Mouse (Mus musculus) liver (tissue): Measurements from ENCODE around the gene Mrpl3.
"Not testable (repeated sequence)": the region's sequence is repeated elsewhere in the genome, so short reads cannot be mapped to it uniquely, and the experiment has no call there.

Experiments used
- DNase-seq: peaks from one replicate; pipeline ENCODE4 v3.0.0-alpha.2; 2020; ENCODE audit warnings: mixed read lengths

Mrpl3 gene

DNA sequence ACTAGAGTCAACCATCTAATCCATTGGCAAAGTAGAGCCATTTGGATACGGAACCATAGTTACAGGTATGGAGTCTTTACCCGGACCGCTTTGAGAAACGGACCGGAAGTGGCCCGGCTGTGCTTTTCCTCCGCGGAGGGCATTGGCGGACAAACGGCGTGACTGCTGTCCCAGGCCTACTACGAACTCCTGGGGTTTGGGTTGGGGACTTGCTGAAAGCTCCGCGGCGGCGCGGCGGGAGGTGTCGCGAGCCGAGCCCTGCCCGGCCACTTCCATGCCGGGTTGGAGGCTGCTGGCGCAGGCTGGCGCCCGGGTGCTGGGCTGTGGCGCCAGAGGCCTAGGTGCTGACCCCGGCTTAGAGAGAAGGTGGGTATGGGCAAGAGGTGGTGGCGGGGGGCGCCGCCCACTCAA, at the start of gene Mrpl3:
Gene Mrpl3, plus strand, starts transcription at position 93 of the 411 bp plus-strand sequence.
- DNase-seq, result peak; percentile 81

DNA sequence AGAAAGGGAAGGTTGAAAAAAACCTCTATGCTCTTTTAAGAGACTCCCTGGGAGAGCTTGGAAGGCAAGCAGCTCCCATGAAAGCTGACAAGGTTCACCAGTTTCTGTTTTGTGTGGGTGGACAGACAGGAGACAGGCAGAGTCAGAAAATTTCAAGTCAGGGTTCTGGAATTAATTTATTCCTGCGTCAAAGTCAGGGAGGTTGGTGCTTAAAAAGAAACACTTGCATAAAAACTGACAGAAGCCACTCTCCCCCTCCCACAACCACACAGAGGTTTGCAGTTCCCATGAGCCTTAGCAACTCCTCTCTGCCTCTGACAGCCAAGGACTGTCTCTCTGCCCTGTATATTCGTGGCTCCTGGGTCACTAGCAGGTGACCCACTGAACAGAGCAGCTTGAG, 42.3 kb upstream of the Mrpl3 start:
- no peak for DNase-seq

DNA sequence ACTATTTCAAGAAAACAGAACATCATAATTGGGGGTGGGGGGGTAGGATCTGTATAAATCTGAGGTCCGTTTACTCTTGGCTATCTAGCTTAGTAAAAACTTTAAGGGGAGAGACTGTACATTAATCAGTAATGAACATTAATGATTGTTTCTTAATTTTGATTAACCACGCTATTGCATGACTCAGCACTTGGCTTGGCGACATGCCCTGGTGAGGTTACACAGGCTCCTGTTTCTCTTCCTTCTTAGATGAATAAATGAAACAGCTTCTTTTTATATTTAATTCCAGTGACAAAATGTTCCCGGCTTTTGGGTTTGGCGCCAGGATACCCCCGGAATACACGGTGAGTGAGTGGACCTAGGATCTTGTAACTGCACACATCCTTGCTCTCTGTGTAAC, 34.9 kb upstream of the Mrpl3 start:
- no peak for DNase-seq

DNA sequence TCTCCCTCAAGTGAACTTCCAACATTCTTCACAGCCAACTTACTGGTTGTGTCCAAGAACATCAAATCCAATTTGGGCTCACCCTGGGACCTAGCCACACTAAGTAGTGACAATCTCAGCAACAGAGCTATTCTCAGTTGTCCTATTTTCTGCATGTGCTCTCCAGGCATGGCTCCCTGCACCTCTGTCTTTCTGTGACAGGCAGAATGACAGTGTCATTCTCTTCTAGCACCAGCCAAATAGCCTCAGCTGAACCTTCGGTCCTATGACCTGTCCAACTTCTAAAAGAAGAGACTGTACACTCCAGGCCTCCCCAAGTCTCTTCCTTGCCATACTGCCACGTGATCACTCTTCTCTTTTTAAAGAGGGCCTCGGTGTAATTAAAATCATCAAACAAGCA, 24.7 kb upstream of the Mrpl3 start:
- no peak for DNase-seq

DNA sequence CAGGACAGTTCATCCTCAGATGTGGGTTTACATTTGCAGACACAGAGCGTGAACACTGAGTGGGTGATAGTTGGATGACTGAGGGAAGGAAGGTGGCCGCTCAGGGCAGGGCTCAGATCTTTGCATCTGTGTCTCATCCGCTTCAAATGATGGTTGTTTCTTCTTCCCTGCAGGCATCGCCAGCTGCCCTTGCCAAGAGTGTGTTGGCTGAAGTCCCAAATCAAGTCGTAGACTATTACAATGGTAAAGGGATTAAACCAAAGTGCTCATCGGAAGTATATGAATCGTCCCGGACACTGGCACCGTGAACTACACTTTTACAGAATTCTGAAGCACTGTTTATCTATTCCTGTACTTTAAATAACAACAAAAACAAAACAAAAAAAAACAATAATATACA, 20.5 kb upstream of the Mrpl3 start:
- no peak for DNase-seq

DNA sequence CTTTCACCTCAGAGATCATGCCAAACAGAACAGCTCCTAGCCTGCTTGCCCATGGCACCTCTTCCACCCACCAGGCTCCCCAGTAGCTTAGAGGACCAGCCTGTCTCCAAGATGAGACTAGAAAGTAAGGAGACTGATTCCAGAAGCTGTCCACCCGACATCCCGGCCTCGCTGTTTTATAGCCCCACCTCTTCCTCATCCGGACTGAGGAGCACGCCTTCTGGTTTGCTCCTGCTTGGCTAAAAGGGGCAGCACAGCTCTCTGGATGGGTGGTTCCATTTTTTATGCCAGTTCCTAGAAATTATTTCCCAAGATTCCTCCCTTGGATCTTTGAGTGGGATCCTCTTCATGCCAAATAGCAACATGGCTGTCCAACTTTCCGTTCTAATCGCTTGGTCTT, 19.4 kb upstream of the Mrpl3 start:
- no peak for DNase-seq

DNA sequence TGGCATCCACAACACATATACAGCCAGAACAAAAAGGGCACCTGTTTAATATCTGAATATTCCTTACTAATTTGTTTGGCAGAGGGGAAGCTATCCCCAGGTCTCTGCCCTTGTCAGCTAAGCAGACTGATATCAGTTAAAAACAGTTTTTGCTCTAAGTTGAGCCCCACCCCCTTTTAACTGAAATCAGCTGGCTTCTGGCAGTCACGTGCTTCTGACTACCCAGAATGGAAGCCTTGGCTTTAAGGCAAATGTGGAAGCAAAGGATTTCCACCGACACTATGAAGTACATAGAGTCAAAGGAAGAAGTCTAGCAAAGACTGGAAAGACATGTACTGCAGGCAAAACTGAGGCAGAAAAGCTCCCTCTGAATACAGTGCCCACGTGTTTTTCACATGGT, 15.2 kb upstream of the Mrpl3 start:
- no peak for DNase-seq

DNA sequence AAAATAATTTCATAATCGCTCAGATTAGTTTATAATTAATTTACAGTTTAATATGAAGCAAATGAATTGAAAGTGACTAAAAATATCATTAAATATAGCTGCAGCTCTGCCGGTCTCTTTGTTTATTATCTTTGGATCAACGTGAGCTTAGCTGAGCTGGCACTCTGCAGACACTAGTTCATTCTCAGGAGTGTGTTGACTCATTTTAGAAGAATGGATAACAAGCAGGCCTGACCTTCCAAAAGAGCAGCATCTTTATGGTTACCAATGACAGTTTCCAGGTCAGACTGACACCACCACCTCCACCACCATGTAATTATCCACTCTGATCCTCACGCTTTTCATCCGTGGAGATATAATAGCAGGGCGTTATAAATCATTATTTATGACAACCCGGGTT, 7.0 kb upstream of the Mrpl3 start:
- no peak for DNase-seq

DNA sequence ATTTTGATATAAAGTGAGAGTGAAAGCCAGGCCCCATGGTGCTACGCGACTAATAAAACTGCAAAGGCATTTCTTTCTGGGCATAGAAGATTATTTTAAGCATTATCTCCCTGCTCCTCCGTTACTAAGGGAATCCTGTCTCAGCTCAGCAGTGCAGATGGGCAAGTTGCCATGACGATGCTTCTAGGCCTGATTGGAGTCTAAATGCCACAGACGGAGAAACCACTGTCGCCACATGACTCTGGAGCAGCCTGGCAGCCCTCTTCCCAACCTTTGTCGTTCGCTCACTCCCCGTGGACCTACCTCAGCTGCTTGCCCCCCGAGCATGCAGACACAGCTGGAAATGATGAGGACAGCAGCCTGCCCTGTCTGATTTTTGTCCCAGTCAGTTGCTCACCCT, 4.7 kb upstream of the Mrpl3 start:
- DNase-seq, result no peak

DNA sequence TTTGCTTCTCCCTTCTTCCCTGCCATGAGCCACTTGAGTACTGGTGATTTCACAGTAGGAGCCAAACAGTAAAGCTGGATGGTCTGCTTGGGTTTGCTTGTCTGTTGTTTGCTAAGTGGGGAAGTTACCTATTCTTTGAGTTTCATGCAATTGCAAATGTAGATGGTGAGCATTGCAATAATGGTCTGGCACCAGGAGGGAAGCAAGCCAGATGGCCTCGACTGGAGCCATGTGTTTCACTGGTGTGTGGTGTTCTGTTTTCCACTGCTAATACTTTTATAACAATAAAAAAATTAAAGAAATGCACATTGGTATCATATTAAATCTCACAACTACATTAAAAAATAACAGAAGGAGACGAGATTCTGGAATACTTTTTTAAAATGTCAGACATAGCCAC, 3.4 kb upstream of the Mrpl3 start:
- DNase-seq, result no peak

DNA sequence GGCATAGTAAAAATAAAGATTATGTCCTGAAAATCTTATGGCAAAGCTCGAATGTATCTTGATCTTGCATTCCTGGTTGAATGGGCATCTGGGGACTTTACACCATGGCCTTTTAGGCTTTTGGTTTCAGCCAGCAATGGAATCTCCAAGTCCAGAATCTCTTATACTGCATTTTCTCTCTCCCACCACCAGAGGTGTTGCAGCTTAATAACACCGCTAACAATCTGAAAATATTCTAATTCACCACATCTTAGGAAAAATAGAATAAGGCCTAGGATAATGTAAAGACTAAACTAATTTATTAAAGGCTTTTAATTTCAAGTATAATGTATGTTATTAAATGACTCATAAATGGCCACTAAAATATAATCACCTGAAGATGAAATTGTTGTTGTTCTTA, 2.8 kb upstream of the Mrpl3 start:
- DNase-seq, result no peak

DNA sequence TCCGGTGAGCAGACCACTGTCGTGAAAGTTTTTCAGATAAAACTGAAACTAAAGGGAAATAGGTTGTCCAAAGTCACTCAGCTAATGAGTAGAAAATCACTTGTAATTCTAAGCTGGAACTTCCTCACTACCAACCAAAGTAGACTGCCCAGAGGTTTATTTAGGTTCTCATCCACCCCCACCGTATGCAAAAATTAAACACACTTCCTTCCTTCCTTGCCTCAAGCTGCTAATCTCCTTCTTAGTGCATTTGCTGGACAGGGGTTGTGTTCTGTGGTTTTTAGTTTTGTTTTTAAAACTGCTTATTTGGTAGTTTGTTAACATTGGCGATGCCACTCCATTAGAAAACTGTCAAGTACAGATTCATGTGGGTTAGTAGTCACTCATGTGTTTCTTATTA, 773 bp downstream of the Mrpl3 start:
- no peak for DNase-seq

DNA sequence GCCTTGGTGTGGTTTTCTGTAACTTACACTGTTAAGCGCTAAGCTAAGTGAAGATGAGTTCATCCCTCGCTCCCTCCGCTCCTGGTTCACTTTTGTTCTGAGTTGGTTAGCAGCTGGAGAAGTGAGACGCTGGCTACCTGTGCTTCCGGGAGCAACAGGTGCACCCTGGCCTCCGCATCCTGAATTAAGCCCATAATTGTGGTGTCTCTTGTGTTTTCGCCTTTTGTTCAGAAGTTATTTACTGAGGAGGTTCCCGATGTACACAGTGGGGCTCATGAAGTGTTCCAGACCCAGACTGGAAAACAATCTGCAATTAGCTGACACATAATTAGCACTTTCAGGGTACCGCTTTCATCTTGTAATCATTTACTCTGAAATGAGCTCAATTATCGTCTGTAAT, 16.1 kb downstream of the Mrpl3 start:
- DNase-seq, result no peak

DNA sequence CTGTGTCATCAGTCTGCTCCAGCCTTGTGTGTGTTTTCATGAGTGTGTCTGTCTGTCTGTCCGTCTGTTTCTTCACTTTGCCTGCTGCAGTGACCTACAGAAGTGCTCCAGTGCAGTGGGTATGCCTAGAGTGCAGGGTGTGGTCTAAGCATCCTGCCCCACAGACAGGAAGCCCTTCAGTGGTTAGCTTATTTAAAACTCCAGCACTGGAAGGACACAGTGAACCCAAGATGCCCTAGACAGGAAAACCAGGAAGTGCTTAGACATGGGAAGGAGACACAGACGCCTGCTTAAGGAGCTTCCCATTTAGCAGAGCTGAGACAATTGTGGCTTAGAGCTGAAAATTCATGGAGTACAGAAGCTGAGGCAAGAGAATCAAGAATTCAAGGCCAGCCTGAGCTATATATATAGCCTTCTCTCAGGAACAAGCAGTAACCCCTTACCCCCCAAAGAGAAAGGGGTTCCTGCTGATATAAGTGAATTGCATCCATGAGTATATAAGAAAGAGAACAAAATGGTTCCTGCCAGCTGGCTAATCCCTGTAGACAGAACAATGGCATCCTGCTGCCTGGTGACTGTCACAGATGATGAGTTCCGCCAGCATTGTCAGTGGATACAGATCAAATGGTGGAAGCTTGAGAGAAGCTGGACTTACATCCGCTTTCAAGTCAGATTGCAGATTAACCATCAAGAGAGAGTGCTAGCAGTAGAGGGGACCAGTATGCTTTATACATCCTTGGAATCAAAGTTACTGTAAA, 20.1 kb downstream of the Mrpl3 start:
- DNase-seq, result no peak

DNA sequence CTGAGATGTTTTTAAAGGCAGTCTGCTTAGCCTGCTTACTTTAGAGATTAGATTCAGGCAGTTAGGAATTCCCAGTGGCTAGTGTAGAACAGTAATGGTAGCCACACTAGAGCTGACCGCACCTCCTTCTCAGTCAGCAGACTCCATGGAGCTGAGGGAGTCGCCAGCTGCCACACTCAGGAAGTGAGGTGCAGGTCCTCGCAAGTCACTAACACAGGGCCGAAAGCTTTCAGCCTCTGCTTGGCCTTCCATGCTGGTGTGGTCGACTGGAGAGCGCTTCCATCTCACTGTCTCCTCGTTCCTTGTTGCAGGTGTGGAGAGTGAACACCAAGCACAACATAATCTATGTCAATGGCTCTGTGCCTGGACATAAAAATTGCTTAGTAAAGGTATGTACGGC, 21.8 kb downstream of the Mrpl3 start:
- DNase-seq, result no peak

DNA sequence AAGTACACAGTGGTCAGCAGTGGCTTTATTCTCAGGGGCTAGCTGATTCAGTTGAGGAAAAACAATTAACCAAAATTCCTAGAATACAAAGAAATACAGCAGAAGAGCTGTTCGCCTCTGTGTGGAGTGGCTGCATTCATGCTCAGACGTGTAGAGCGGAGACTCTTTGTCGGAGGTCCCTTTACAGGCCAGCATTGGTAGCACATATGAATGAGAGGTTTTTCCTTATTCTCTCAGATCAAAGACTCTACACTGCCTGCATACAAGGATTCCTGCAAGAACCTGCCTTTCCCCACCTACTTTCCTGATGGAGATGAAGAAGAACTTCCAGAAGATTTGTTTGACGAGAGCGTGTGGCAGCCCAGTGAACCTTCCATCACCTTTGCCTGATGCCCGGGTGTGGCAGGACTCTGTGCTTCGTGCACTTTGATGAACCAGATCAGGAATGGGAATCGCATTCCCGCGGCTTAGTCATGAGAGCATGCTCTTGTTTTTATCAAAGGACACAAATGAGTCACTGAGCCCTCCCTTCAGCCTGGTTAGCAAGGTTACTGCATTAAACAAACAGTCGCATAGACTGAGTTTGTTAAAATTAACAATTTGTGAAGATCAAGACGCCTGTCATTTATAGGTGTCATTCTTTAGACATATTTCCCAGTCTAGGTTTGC, 23.9 kb downstream of the Mrpl3 start:
- DNase-seq, result no peak

DNA sequence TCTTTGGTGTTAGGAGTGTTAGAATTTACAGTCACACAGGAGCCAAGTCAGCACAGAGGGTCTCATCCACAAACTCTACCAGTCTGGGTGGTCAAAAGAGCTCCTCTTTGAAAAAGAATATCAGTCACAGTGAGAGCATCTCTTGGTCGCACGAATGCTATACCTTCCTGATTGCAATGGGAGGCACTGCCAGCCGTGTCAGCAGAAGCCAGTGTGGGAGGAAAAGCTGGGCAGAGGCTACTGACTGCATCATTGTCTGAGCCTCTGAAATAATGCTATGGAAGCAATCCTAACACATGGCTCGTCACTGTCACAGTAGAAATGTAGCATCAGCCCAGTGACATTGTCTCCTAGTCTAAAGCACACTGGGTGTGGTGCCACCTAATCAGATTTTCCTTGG, 25.4 kb downstream of the Mrpl3 start:
- no peak for DNase-seq

DNA sequence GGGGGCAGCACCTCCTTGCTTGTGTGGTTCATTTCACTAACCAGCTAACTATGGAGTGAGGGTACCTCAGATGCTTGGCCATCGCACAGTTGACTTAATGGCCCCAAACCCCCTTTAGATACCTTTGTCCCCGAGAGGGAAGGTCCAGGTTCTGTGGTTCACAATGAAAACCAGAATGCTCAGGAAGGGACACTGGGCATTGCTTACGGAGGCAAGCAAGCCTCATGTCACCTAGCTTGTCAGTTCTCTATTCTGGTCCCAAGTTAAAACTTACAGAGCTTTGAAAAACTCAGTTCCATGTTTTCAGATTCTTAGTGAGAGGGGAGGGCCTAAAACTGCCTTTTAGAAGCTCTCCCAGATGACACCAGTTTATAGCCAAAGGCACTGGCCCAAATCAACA, 27.2 kb downstream of the Mrpl3 start:
- no peak for DNase-seq

DNA sequence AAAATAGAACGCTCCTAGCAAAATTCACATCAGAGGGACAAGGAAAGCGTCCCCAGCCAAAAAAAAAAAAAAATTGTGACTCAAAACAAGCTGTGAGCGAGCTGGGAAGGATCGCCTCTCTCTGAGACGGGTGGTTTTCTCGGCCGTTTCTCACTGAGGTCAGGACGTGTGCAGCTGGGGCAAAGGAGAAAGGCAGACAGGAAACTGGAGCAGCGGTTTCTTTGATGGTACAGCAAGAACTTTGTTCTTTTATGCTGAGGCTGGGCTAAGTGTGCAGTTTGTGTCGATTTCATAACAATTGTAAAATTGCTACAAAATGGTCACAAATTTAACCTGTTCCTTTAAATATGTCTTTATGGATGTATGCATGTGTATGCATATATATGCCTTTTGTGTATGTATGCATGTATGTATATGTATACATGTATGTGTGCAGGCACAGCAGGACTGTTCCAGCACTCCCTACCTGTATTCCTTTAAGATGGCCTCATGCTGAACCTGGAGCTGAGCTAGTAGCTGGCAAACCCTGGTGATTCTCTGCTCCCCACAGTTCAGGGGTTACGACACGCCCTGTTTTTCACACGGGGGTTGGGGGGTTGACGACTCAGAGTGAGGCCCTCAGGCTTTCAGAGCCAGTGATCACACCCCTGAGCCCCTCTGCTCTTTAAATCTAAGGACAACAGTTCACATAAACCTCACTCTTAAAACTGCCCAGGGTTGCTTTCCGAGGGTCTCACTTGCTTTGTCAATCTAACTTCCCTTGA, 48.0 kb downstream of the Mrpl3 start:
- DNase-seq, result no peak

DNA sequence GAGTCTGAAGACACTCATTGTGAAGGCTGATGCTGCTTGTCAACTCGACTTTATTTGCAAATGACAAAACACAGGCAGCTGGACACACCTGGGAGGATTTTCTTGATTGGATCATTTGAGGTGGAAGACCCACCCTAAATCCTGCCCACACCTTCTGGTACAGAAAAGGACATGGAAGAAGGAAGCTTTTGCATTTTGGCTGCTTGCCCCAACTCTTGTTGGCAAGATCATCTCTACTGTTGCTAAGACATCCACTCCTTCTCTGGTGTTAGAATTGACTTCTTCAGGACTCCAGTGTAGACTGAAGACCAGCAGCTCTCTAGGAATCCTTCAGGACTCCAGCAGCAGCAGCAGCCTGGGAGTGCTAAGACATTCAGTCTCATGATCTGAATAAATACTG, 48.9 kb downstream of the Mrpl3 start:
- DNase-seq, result no peak

DNA sequence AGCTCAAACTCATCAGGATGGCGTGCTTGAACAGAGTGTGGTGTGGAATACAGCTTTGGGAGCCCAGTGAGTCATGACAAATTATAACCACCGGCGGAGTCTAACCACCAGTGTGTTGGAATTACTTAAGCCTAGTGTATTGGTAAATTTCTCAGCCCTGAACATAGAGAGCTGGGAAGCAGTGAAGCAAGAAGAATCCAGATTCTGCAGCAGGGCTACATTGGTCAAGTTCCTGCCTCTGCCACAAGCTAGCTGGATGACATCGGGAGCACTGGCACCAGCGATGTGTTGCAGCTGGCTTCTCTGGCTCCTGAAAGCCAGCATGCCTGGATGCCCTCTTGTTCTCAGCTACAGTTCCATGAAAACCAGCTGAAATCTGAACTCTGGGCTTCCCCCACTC, 50.9 kb downstream of the Mrpl3 start:
- no peak for DNase-seq

DNA sequence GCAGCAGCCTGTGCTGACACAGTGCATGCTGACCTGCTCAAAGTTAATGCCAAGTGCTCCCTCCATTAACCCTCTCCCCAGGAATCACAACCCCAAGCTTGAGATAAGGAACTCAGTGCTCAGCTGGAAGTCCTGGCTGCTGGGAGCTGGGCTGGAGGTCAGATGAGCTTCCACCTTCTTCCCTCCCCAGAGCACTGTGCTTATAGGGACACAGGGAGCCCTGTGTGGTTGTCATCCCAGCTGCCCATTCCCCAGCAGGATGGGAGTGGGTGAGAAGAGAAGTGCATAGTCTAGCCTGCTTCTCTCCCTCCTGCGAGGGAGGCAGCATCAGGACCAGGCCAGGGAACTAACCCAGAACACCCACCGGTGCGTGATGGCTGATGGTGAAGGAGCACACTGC, 72.2 kb downstream of the Mrpl3 start:
- DNase-seq, result not testable (repeated sequence)
